ENCODE assay signal across 8 mouse cellular contexts in genomic region chr1:162859996-162860605, GRCm38 (mm10). TPM values are rescaled to one million over a fixed set of nuclear protein-coding genes. Genes with fewer than 3 reads are reported as not detected.
DNase-seq lines count a peak whose midpoint lies in the region; ATAC-seq and TF ChIP-seq lines count a peak whose summit lies in the region.

No protein-coding gene starts in this region.

- no peaks in the 10 kb centered on the region for H3K36me3 ChIP-seq in C2C12 (ENCODE audit: control insufficient read depth, insufficient read depth)
- H3K36me3 ChIP-seq in hindbrain, embryonic 13.5 days: no peaks in the 10 kb centered on the region
- H3K36me3 ChIP-seq in limb, embryonic 13.5 days: no peaks in the 10 kb centered on the region

- no peak overlapping the region for H3K4me3 ChIP-seq in C2C12 (ENCODE audit: insufficient read depth, poor library complexity, severe bottlenecking)
- H3K4me3 ChIP-seq in hindbrain, embryonic 13.5 days: no peak overlapping the region
- H3K4me3 ChIP-seq in limb, embryonic 13.5 days: no peak overlapping the region

- H3ac ChIP-seq in C2C12 (ENCODE audit: control insufficient read depth, insufficient read length, low read depth): no peak overlapping the region

- H3K9me3 ChIP-seq in hindbrain, embryonic 13.5 days: no peaks in the 10 kb centered on the region
- H3K9me3 ChIP-seq in limb, embryonic 13.5 days: no peaks in the 10 kb centered on the region

- no peaks in the 10 kb centered on the region for H3K79me3 ChIP-seq in C2C12 (ENCODE audit: low read depth)

- TF ChIP-seq CTCF in C2C12 (IDR thresholded peaks at IDR 0.05; ENCODE audit: control insufficient read depth, insufficient read depth, insufficient read length): no peak

- peak; percentile 46; the same call in 1 of the 2 replicates for ATAC-seq in hindbrain, embryonic 13.5 days (ENCODE audit: low FRiP score)
- ATAC-seq in limb, embryonic 13.5 days (ENCODE audit: low FRiP score, low read depth): peak; percentile 49; the same call in 1 of the 2 replicates
- no peak for ATAC-seq in monocyte, adult 5-6 weeks (replicated peaks; ENCODE audit: insufficient number of reproducible peaks, low FRiP score, low TSS enrichment, poor library complexity, severe bottlenecking)

- H3K79me2 ChIP-seq in C2C12 (ENCODE audit: control insufficient read depth, insufficient read depth): no peaks in the 10 kb centered on the region

- peak; percentile 30 to 52 for DNase-seq in cerebellum, postnatal 10 days
- no peak for DNase-seq in cerebellum, adult 18-20 months
- no peak for DNase-seq in right cerebral cortex, postnatal 36 days (ENCODE audit: low spot score in 2 of 2)
- DNase-seq in natural killer cell, adult 2 months (ENCODE audit: low spot score in 2 of 2): no peak

- peaks cover 12% of the 10 kb centered on the region for H3K4me1 ChIP-seq in hindbrain, embryonic 13.5 days (replicated peaks)
- H3K4me1 ChIP-seq in limb, embryonic 13.5 days: peaks cover 31% of the 10 kb centered on the region

- WGBS in hindbrain, embryonic 13.5 days: 73% methylated on average over 9 of the region's 9 CpGs
- 59% methylated on average over 9 of the region's 9 CpGs for WGBS in limb, embryonic 13.5 days

- no peak overlapping the region for H3K9ac ChIP-seq in hindbrain, embryonic 13.5 days
- H3K9ac ChIP-seq in limb, embryonic 13.5 days: no peak overlapping the region

- no peaks in the 10 kb centered on the region for H3K27me3 ChIP-seq in C2C12 (ENCODE audit: control insufficient read depth, insufficient read depth, insufficient read length)
- H3K27me3 ChIP-seq in hindbrain, embryonic 13.5 days: no peaks in the 10 kb centered on the region
- no peaks in the 10 kb centered on the region for H3K27me3 ChIP-seq in limb, embryonic 13.5 days

- peak overlapping the region; percentile 70; the same call in 1 of the 2 replicates for H3K27ac ChIP-seq in hindbrain, embryonic 13.5 days
- no peak overlapping the region for H3K27ac ChIP-seq in limb, embryonic 13.5 days

- no peak overlapping the region for H3K4me2 ChIP-seq in hindbrain, embryonic 13.5 days
- H3K4me2 ChIP-seq in limb, embryonic 13.5 days (replicated peaks): no peak overlapping the region

TF ChIP-seq in C2C12, 6 proteins besides CTCF, POLR2A, EP300 and RAD21:
- TF ChIP-seq MYOD1 (IDR thresholded peaks at IDR 0.05; ENCODE audit: control insufficient read depth, insufficient read length, low read depth): peak; percentile 80
- no peak for TF ChIP-seq MAX (IDR thresholded peaks at IDR 0.05)
TF ChIP-seq in C2C12: peak in this region for 1.

RNA-seq across cellular contexts. Expression of gene Fmo1, which starts 6.3 kb away (rescaled TPM):
- polyA plus RNA-seq in C2C12 (2012; fragmentation: generic; extraction: Trizol): 0.27 TPM
- 22.3 and 24.8 TPM in 2 replicates for polyA plus RNA-seq in hindbrain, embryonic 13.5 days (2015; fragmentation: Nextera tagmentation; extraction: Ambion mirVana)
- polyA plus RNA-seq in limb, embryonic 13.5 days (2015; fragmentation: Nextera tagmentation; extraction: Ambion mirVana): 12.0 and 14.9 TPM in 2 replicates
- not detected in 3 replicates for total RNA-seq in monocyte, adult 5-6 weeks (2017)

RNA-seq across cellular contexts. Expression of gene Fmo2, which starts 38.4 kb away (rescaled TPM):
- polyA plus RNA-seq in C2C12 (2012; fragmentation: generic; extraction: Trizol): not detected
- polyA plus RNA-seq in hindbrain, embryonic 13.5 days (2015; fragmentation: Nextera tagmentation; extraction: Ambion mirVana): 0.40 and 0.42 TPM in 2 replicates
- polyA plus RNA-seq in limb, embryonic 13.5 days (2015; fragmentation: Nextera tagmentation; extraction: Ambion mirVana): 0.38 and 0.45 TPM in 2 replicates
- total RNA-seq in monocyte, adult 5-6 weeks (2017): not detected in 3 replicates

RNA-seq across cellular contexts. Expression of gene Fmo4, which starts 46.3 kb away (rescaled TPM):
- 0.06 TPM for polyA plus RNA-seq in C2C12 (2012; fragmentation: generic; extraction: Trizol)
- 0.38 and 0.62 TPM in 2 replicates for polyA plus RNA-seq in hindbrain, embryonic 13.5 days (2015; fragmentation: Nextera tagmentation; extraction: Ambion mirVana)
- 0.23 and 0.51 TPM in 2 replicates for polyA plus RNA-seq in limb, embryonic 13.5 days (2015; fragmentation: Nextera tagmentation; extraction: Ambion mirVana)
- total RNA-seq in monocyte, adult 5-6 weeks (2017): not detected in 3 replicates

Comparison
In these comparisons a context has a peak if more than half of its experiments do, and no peak if none do; other contexts are left out.
1. DNase-seq: peak in cerebellum, postnatal 10 days (2 of 2); none in cerebellum, adult 18-20 months (0 of 2), right cerebral cortex, postnatal 36 days (0 of 2) and natural killer cell, adult 2 months (0 of 2).
2. RNA of gene Fmo1, which starts 6.3 kb away (polyA plus RNA-seq): 22.3 to 24.8 TPM in hindbrain, embryonic 13.5 days and 12.0 to 14.9 TPM in limb, embryonic 13.5 days; 0.27 TPM in C2C12 (single experiment); every median in the first group is over 10 times any median in the second.